Mouse (Mus musculus) lung, embryonic 16.5 days (tissue): ENCODE data around the gene Ctcfl. TPM values are rescaled to one million over a fixed set of nuclear protein-coding genes. Genes with fewer than 3 reads are reported as not detected.
"Not testable (repeated sequence)": the region's sequence is repeated elsewhere in the genome, so short reads cannot be mapped to it uniquely, and the experiment has no call there.

Experiments used
- ATAC-seq: fragments of 200-750 bp; cut with Nextera tagmentation; 2 replicates; pipeline ENCODE4 v1.8.0; 2017; ENCODE audit warnings: low read depth, mild to moderate bottlenecking, moderate library complexity
- H3K27ac ChIP-seq: fragments of 300-500 bp; sonication (generic); 2 replicates; pipeline ENCODE4 v1.5.1; 2014; ENCODE audit warnings: mild to moderate bottlenecking, control low read depth, low read length
- H3K27me3 ChIP-seq: fragments of 300-500 bp; sonication (generic); 2 replicates; pipeline ENCODE4 v1.6.1; 2014; ENCODE audit warnings: low read depth, low read length, mixed read lengths; ENCODE audit not compliant: control insufficient read depth, insufficient read depth
- H3K36me3 ChIP-seq: fragments of 300-500 bp; sonication (generic); 2 replicates; pipeline ENCODE4 v1.6.1; 2014; ENCODE audit warnings: low read length; ENCODE audit not compliant: control insufficient read depth, insufficient read depth
- H3K4me1 ChIP-seq: fragments of 300-500 bp; sonication (generic); replicated peaks from 2 replicates; pipeline ENCODE4 v1.6.1; 2014; ENCODE audit warnings: low read length, mixed read lengths; ENCODE audit not compliant: control insufficient read depth, insufficient read depth
- H3K4me2 ChIP-seq: fragments of 300-500 bp; sonication (generic); 2 replicates; pipeline ENCODE4 v1.6.1; 2014; ENCODE audit warnings: low read depth, low read length, control low read depth
- H3K4me3 ChIP-seq: fragments of 300-500 bp; sonication (generic); 2 replicates; pipeline ENCODE4 v1.5.1; 2014; ENCODE audit warnings: mild to moderate bottlenecking, low read length, control low read depth
- H3K9ac ChIP-seq: fragments of 300-500 bp; sonication (generic); 2 replicates; pipeline ENCODE4 v1.6.1; 2014; ENCODE audit warnings: low read length, control low read depth
- H3K9me3 ChIP-seq: fragments of 300-500 bp; sonication (generic); 2 replicates; pipeline ENCODE4 v1.6.1; 2016; ENCODE audit warnings: low read length; ENCODE audit not compliant: control insufficient read depth
- WGBS: fragments of 180-500 bp; shearing (Covaris S2); extraction: QIAGEN DNeasy Blood & Tissue Kit; methylation state at CpG from one replicate; pipeline ENCODE4 v1.1.7; 2014; 5-methylcytosine and 5-hydroxymethylcytosine counted together
- polyA plus RNA-seq: library from polyadenylated mRNA; unstranded; fragments of >200 nt; fragmentation: Nextera tagmentation; extraction: Ambion mirVana; gene quantifications from 2 replicates; pipeline ENCODE4 v1.2.1, GENCODE M21; 2015

Ctcfl gene
- polyA plus RNA-seq, 1 experiment from 2014 or later = 0.16 TPM

DNA sequence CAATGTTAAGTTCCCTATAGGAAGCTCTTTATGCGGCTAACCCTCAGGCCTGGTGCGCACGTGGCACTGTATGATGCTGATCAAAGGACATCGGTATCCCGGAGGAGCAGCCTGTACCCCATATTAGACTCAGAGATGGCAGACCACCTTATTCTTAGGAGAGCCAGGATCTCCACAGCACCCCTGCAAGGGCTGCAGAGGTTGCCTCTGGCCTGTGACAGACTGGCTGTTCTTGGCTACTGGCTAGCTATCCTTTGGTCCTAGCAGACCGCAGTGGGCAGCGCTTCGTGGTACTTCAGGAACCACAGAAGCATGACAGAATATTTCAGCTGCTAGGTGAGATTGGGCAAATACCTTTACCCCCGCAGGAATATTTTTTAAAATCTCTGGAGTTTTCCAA is 12.9 kb downstream of the Ctcfl start:
- H3K27me3 ChIP-seq = peaks cover 8% of the 10 kb centered on the region; the same call in 1 of the 2 replicates
- H3K4me1 ChIP-seq = no peaks in the 10 kb centered on the region
- no peak for ATAC-seq
- no peaks in the 10 kb centered on the region for H3K36me3 ChIP-seq
- H3K9ac ChIP-seq = no peak overlapping the region
- WGBS = 77% methylated on average over 9 of the region's 9 CpGs
- no peaks in the 10 kb centered on the region for H3K9me3 ChIP-seq
- no peak overlapping the region for H3K27ac ChIP-seq
- H3K4me2 ChIP-seq = no peak overlapping the region
- H3K4me3 ChIP-seq = no peak overlapping the region

DNA sequence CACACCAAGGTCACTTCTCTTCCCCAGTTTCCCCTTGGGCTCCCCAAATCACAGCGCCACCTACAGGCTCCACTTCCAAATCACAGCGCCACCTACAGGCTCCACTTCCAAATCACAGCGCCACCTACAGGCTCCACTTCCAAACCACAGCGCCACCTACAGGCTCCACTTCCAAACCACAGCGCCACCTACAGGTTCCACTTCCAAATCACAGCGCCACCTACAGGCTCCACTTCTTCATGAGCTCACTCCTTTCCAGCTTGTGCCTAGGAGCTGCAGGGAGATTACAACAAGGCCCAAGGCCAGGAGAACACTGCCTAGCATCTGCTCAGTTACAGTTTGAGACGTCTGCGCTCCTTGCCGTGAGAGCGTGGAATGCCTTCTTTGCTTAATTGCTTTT is 22.0 kb downstream of the Ctcfl start:
- WGBS = 84% methylated on average over 10 of the region's 10 CpGs
- not testable (repeated sequence) for ATAC-seq, H3K4me3 ChIP-seq, H3K27me3 ChIP-seq, H3K36me3 ChIP-seq, H3K9ac ChIP-seq, H3K9me3 ChIP-seq, H3K4me1 ChIP-seq, H3K4me2 ChIP-seq, H3K27ac ChIP-seq

DNA sequence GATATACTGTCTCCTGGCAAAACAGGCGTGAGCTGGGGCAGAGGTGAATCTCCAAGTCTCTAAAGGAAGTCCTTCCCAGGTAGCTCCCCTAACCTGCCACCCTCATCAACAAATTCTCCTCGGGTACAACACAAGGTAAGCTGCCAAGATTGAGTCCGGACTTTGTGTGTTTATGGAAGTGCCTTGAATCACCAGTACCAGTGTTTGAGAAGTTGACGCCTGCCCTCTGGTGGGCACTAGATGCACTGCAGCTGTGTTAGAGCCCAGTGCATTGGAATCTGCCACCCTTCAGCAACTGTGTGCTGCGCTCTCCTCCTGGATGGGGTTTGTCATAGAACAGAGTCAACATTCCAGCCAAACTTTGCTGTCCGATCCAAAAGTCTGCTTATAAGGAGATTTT is 29.9 kb downstream of the Ctcfl start:
- Histone ChIP-seq H3K4me2 (no peak overlapping the region), H3K4me1 (no peaks in the 10 kb centered on the region), H3K4me3 (no peak overlapping the region), H3K27ac (no peak overlapping the region), H3K9me3 (no peaks in the 10 kb centered on the region), H3K27me3 (no peaks in the 10 kb centered on the region), H3K9ac (no peak overlapping the region), H3K36me3 (no peaks in the 10 kb centered on the region)
- 11% methylated on average over 6 of the region's 6 CpGs for WGBS
- ATAC-seq = peak; percentile 75

DNA sequence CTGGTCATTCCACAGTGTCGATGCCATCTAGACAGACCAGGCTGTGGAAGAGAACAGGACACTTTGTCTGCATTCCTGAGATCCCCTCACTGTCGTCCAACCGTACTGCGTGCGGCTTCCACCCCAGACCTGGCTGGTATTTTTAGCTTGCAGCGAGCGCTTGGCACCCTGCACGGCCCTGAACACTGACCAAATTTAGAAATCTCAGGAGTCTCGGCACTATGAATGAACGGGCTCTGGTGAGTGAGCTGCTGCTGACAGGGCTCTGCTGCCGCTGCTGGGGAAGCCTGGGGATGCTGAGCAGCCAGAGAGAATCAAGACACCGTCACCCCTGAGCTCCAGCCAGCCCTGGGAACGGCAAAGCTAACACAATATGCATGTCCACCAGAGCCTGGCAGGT is 31.9 kb downstream of the Ctcfl start:
- Histone ChIP-seq H3K4me3 (no peak overlapping the region), H3K9me3 (no peaks in the 10 kb centered on the region), H3K27ac (0 out of 2 replicates have a peak overlapping the region, but pooled peaks have one; percentile 5), H3K4me1 (peaks cover 2% of the 10 kb centered on the region; the same call in 1 of the 2 replicates), H3K4me2 (no peak overlapping the region), H3K9ac (no peak overlapping the region), H3K36me3 (no peaks in the 10 kb centered on the region), H3K27me3 (no peaks in the 10 kb centered on the region)
- WGBS = 39% methylated on average over 13 of the region's 13 CpGs
- peak; percentile 27; the same call in 1 of the 2 replicates for ATAC-seq

DNA sequence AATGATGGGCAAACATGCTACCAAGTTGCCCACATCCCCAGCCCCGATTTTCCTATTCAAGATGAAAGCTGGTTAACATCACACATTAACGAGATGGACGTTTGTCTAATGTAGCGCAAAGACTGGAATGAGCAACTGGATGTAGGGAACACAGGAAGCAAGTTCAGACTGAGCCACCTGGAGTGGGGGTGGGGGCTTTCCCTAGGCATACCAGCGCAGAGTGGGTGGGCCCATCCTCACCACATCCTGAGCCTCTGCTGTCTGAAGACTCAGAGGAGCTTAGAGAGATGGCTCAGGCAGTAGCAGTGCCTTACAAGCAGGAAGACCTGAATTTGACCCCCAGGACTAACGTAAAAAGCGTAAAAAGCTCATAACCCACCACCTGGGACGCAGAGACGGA is 33.6 kb downstream of the Ctcfl start:
- no peak for ATAC-seq
- no peak overlapping the region for H3K27ac ChIP-seq
- WGBS = 78% methylated on average over 9 of the region's 9 CpGs

DNA sequence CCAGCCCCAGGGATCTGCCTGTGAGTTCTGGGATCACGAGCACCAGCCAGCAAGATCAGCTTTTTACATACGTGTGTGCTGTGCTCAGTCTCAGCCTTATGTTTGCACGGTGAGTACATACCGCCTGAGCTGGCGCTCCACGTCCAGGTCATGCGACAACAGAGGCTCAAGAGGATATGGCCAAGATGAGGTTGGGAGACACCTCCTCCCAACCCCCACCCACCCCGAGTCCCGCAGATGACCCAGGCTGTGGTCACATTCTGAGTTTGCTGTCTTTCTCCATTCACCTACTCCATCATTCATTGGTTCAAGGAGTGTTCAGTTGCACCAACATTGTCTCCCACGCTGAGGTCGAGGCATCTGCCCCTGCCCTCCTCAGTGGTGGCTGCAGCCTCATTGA is 34.5 kb downstream of the Ctcfl start:
- Histone ChIP-seq H3K9me3 (no peaks in the 10 kb centered on the region), H3K27me3 (no peaks in the 10 kb centered on the region), H3K9ac (no peak overlapping the region), H3K4me2 (no peak overlapping the region), H3K27ac (no peak overlapping the region), H3K4me3 (no peak overlapping the region), H3K4me1 (peaks cover 2% of the 10 kb centered on the region; the same call in 1 of the 2 replicates), H3K36me3 (no peaks in the 10 kb centered on the region)
- ATAC-seq = no peak
- 87% methylated on average over 11 of the region's 11 CpGs for WGBS

More for the DNA sequence above, 33.6 kb downstream of the Ctcfl start:
- Histone ChIP-seq H3K36me3 (no peaks in the 10 kb centered on the region), H3K4me1 (peaks cover 2% of the 10 kb centered on the region; the same call in 1 of the 2 replicates), H3K27me3 (no peaks in the 10 kb centered on the region), H3K4me2 (no peak overlapping the region), H3K4me3 (no peak overlapping the region), H3K9me3 (no peaks in the 10 kb centered on the region), H3K9ac (no peak overlapping the region)

DNA sequence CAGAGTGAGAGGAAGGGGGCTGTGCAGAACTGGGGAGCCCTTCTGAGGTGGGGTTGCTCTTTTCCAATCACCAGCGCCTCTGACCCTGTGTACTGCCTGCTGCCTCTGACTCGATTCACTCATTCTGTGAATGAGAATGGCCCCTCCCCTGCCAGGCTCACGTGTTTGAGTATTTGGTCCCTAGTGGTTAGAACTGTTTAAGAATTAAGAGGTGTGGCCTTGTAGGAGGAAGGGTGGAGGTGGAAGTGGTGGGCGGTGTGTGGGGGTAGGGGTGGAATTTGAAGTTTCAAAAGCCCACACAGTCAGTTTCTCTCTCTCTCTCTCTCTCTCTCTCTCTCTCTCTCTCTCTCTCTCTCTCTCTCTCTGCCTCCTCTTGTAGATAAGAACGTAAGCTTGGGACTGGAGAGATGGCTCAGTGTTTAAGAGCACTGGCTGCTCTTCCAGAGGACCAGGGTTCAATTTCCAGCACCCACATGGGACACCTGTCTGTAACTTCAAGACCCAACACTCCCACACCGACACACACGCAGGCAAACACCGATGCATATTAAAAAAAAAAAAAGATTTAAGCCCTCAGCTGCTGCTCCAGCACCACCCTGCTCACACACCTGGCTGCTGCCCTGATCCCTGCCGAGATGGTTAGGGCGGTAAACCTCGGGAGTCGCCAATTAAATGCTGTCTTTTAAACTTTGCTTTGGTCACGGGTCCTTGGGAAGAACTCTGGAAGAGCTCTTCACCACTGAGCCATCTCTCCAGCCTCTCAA is 35.4 kb downstream of the Ctcfl start:
- H3K4me3 ChIP-seq = no peak overlapping the region
- H3K27ac ChIP-seq = no peak overlapping the region

DNA sequence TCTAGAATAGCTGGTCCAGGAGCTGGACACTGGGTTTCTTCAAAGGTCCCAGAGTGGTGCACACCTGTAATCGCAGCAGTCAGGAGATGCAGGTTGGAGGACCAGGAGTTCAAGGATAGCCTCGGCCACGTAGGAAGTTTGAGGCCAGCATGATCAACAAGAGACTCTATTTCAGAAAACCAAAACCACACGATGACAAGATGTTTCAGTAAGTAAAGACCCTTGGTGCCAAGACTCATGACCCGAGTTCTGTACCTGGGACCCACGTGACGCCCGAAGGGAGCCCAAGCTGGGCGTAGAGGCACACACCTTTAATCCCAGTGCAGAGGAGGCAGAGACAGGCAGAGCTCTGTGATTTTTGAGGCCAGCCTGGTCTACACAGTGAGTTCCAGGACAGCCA is 36.2 kb downstream of the Ctcfl start:
- H3K27ac ChIP-seq = no peak overlapping the region
- no peak for ATAC-seq
- H3K36me3 ChIP-seq = no peaks in the 10 kb centered on the region
- H3K4me2 ChIP-seq = no peak overlapping the region
- 69% methylated on average over 9 of the region's 9 CpGs for WGBS
- H3K9ac ChIP-seq = no peak overlapping the region
- H3K4me3 ChIP-seq = no peak overlapping the region
- H3K9me3 ChIP-seq = no peaks in the 10 kb centered on the region
- H3K4me1 ChIP-seq = peaks cover 2% of the 10 kb centered on the region; the same call in 1 of the 2 replicates
- no peaks in the 10 kb centered on the region for H3K27me3 ChIP-seq

More for the DNA sequence above, 35.4 kb downstream of the Ctcfl start:
- Histone ChIP-seq H3K27me3 (no peaks in the 10 kb centered on the region), H3K4me1 (peaks cover 2% of the 10 kb centered on the region; the same call in 1 of the 2 replicates), H3K4me2 (peak overlapping the region; percentile 36), H3K36me3 (no peaks in the 10 kb centered on the region), H3K9ac (peak overlapping the region; percentile 25; the same call in 1 of the 2 replicates), H3K9me3 (no peaks in the 10 kb centered on the region)
- WGBS = 12% methylated on average over 13 of the region's 13 CpGs
- ATAC-seq = peak; percentile 78

DNA sequence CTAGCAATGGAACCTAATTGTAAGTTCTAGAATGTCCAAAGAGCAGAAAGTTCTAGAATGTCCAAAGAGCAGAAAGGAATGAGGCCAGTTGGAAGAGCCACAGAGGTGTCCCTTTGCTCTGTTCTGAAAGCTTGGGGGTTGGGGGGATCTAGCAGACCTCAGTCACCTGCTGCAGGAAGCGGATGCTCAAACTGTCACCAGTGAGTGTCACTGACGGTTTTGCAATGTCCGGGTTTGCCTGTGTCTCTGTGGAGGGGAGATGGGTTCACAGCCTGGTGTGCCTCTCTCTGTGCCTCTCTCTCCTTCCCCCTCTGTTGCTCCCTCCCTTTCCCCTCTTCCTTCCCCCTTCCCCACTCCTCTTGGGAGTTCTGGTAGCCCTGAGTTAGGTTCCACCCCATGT is 36.6 kb downstream of the Ctcfl start:
- no peak for ATAC-seq
- no peaks in the 10 kb centered on the region for H3K27me3 ChIP-seq
- no peak overlapping the region for H3K4me3 ChIP-seq
- no peak overlapping the region for H3K27ac ChIP-seq
- no peak overlapping the region for H3K9ac ChIP-seq
- H3K4me2 ChIP-seq = no peak overlapping the region
- H3K9me3 ChIP-seq = no peaks in the 10 kb centered on the region
- WGBS = 73% methylated on average over 3 of the region's 3 CpGs
- no peaks in the 10 kb centered on the region for H3K36me3 ChIP-seq
- peaks cover 2% of the 10 kb centered on the region; the same call in 1 of the 2 replicates for H3K4me1 ChIP-seq
